Mouse (Mus musculus) liver, embryonic 14.5 days (tissue): Measurements from ENCODE around the gene Trio.

ENCODE experiments used
- CTCF ChIP-seq: IDR thresholded peaks from 2 replicates; pipeline ENCODE4 v1.5.1; 2016; ENCODE audit warnings: antibody characterized with exemption, low read depth, control low read depth
- EP300 ChIP-seq: IDR thresholded peaks from 2 replicates; pipeline ENCODE4 v1.6.1; 2016; ENCODE audit warnings: antibody characterized with exemption, low read depth

DNA sequence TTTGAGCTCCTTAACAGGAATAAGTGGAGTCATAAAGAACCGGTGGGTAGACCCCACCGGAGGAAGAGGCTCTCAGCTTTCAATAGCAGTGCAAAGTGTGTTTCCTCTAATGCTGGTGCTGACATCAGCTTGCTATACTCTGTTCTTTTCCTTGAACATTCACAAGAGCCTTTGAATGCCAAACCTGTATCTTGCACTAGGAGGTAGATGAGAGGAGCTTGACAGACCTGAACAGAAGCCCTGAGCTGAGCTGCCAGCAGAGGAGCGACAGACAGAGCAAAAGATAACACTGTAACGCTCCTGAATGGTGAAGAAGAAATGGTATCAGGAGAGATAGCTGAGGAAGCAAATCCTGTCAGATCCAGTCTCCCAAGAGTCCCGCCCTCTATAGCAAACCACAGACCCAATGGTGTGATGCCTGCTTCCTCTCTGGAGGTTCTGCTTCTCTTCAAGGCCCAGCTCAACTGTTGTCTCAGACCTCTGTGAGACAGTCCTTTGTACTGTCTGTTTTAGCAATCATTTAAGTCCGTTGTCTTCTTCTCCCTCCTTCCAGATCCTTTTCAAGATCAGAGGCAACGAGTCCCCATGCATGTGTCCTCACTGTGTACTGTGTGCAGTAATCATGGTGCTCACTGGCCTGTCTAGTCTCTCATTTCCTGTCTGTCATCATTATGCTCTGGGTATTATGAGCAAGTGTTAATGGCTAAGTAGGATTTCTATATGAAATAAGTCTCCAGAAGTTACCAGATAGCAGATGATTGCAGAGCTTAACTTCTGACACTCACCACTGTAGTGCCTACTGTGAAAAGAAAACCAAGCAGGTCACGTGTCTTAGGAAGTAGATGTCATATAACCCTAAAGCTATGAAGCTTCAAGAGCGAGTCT lies 300.6 kb downstream of the Trio start:
- TF ChIP-seq CTCF (no peak), EP300 (no peak)
